Mouse (Mus musculus) monocyte, adult 5-6 weeks (primary cell): ENCODE measurements at regions not wholly inside any gene's neighbourhood (a gene's known extent, or its start where the extent isn't known, plus 50 kb on each side); places are given as distances from the start of the nearest gene placed in this dataset.
A peak's percentile ranks its signal among the peaks of the same experiment; 100 is the strongest.

Experiments used
- ATAC-seq: fragments of 153-309, 156-312 bp; replicated peaks from 2 replicates; pipeline ENCODE4 v1.8.0; 2017; ENCODE audit warnings: mild to moderate bottlenecking; ENCODE audit not compliant: low TSS enrichment, insufficient number of reproducible peaks, severe bottlenecking, poor library complexity, low FRiP score

GRCm38 (mm10) chr13:56021716-56022115 is 114.4 kb downstream of the H2afy start:
- no peak for ATAC-seq

- ATAC-seq = peak; percentile 84
These were observed 122.2 kb downstream of the H2afy start for GRCm38 (mm10) chr13:56014006-56014405.

GRCm38 (mm10) chr13:56010416-56010815 is 125.7 kb downstream of the H2afy start:
- no peak for ATAC-seq

- no peak for ATAC-seq
These were observed 129.3 kb downstream of the H2afy start for GRCm38 (mm10) chr13:56006827-56007226.

- ATAC-seq = no peak
These were observed 130.4 kb downstream of the H2afy start for GRCm38 (mm10) chr13:56005746-56006145.

GRCm38 (mm10) chr13:56003724-56004393 is 132.3 kb downstream of the H2afy start:
- ATAC-seq = no peak

- no peak for ATAC-seq
These were observed 140.9 kb downstream of the H2afy start for GRCm38 (mm10) chr13:55995255-55995654.

- ATAC-seq = no peak
These were observed 141.7 kb downstream of the H2afy start for GRCm38 (mm10) chr13:55994460-55994859.

GRCm38 (mm10) chr13:55992699-55993098 is 143.5 kb downstream of the H2afy start:
- no peak for ATAC-seq

GRCm38 (mm10) chr13:55991216-55991615 is 144.9 kb downstream of the H2afy start:
- no peak for ATAC-seq

- ATAC-seq = no peak
These were observed 146.0 kb downstream of the H2afy start for GRCm38 (mm10) chr13:55990186-55990585.

GRCm38 (mm10) chr13:55989401-55989800 is 146.8 kb downstream of the H2afy start:
- ATAC-seq = no peak

- no peak for ATAC-seq
These were observed 149.4 kb upstream of the Pitx1 start for GRCm38 (mm10) chr13:55985396-55985795.

GRCm38 (mm10) chr13:55984772-55985171 is 148.8 kb upstream of the Pitx1 start:
- ATAC-seq = no peak

- ATAC-seq = no peak
These were observed 147.9 kb upstream of the Pitx1 start for GRCm38 (mm10) chr13:55983851-55984250.

- ATAC-seq = no peak
These were observed 145.0 kb upstream of the Pitx1 start for GRCm38 (mm10) chr13:55981041-55981440.

- ATAC-seq = no peak
These were observed 141.9 kb upstream of the Pitx1 start for GRCm38 (mm10) chr13:55977902-55978301.

- ATAC-seq = no peak
These were observed 141.0 kb upstream of the Pitx1 start for GRCm38 (mm10) chr13:55976911-55977381.

- ATAC-seq = no peak
These were observed 138.1 kb upstream of the Pitx1 start for GRCm38 (mm10) chr13:55974105-55974504.

GRCm38 (mm10) chr13:55970687-55971086 is 134.7 kb upstream of the Pitx1 start:
- no peak for ATAC-seq

- ATAC-seq = no peak
These were observed 133.5 kb upstream of the Pitx1 start for GRCm38 (mm10) chr13:55969473-55969872.
